Mouse (Mus musculus) ES-Bruce4 (cell line): ENCODE results near the gene Ikzf3.

Experiments
- CTCF ChIP-seq: IDR thresholded peaks from one replicate; pipeline ENCODE4 v1.8.1; 2011; ENCODE audit warnings: low read depth, low read length
- EP300 ChIP-seq: IDR thresholded peaks from 2 replicates; pipeline ENCODE4 v1.6.1; 2011; ENCODE audit warnings: low read depth, low read length; ENCODE audit not compliant: insufficient read depth
- POLR2A ChIP-seq: IDR thresholded peaks from one replicate; pipeline ENCODE4 v1.8.1; 2011; ENCODE audit warnings: low read length; ENCODE audit not compliant: insufficient read depth

DNA sequence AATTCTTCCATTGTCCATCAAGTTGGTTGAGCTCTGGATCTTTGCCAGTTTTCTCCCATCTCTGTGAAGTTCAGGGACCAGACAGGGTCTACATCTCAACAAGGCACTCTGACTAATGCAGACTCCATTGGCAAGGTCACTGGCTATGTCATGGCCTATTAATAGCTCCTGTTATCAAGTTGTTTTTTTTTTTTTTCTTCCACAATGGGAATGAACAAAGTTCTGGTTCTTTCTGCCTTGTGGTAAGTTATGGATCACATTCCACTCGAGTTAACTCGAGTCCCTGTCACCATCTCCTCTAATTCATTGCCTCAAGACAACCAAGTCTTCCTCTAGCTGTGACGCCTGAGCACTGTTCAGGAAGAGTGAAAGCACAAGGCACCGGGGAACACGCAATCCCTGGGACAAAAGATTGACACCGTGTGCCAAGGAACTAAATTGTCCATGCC, 43.0 kb upstream of the Ikzf3 start:
- TF ChIP-seq POLR2A: no peak
- no peak for TF ChIP-seq CTCF
- TF ChIP-seq EP300: no peak
